Comparison of ENCODE assay signal across 9 mouse cellular contexts in the genomic region with DNA sequence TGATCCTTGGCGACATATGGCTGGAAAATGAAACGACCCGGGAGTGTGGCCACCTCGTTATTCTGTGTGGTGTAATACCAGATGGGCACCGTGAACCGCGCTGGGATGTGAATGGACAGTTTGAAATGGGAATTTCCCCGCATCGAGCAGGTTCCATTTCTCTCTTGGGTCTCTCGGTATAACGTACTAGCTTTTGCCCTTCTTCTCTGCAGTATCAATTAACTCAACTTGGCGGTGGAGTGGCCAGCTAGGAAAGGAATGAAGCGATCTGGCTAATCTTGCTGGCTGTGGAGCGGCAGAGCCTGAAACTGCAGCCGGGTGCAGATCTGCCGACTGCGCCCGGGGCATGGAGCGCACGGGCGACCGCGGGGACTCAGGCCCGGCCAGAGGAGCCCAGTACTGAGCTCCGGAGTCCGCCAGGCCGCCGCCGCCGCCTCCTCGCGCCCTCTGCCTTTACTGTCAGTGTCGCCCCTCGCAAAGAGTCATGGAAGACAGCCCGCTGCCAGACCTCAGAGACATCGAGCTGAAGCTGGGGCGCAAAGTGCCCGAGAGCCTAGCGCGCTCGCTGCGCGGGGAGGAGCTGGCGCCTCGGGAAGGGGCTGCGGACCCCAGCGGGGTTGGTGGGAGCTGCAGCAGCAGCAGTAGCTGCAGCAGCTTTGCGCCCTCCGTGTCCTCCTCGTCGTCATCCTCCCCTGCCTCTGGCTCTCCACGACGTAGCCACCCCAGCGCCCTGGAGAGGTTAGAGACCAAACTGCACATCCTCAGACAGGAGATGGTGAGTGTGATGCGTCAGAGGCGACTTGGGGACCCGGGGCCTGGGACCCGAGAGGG. TPM values are rescaled to one million over a fixed set of nuclear protein-coding genes. Genes with fewer than 3 reads are reported as not detected.
A peak's percentile ranks its signal among the peaks of the same experiment; 100 is the strongest.
DNase-seq lines count a peak whose midpoint lies in the region; ATAC-seq and TF ChIP-seq lines count a peak whose summit lies in the region.
"Had no signal": no experiment of that assay in that cellular context is flagged by ENCODE, and none has a peak within 500 bp of the region (broad histone marks: within the 10 kb centered on the region; RNA-seq: fewer than 3 reads in every experiment).

No protein-coding gene starts in this region.

- H3K27me3 ChIP-seq in forebrain, embryonic 15.5 days = no peaks in the 10 kb centered on the region
- no peaks in the 10 kb centered on the region for H3K27me3 ChIP-seq in lung, embryonic 14.5 days (ENCODE audit: insufficient read depth, low read length)

- ATAC-seq in cerebellum, adult (ENCODE audit: insufficient number of reproducible peaks, low FRiP score, low TSS enrichment) = peak; percentile 74
- ATAC-seq in forebrain, embryonic 15.5 days (replicated peaks) = peak; percentile 89
- ATAC-seq in lung, embryonic 14.5 days (ENCODE audit: insufficient read depth) = peak; percentile 75
- no peak for ATAC-seq in inflammation-experienced regulatory T-cells, adult 6 months

- no peak for TF ChIP-seq CTCF in lung, embryonic 14.5 days (IDR thresholded peaks at IDR 0.05; ENCODE audit: low read depth)

- under 1% methylated on average over 58 of the region's 58 CpGs for WGBS in forebrain, embryonic 15.5 days
- WGBS in lung, embryonic 14.5 days = 0% methylated on average over 58 of the region's 58 CpGs

- H3K9me3 ChIP-seq in forebrain, embryonic 15.5 days = no peaks in the 10 kb centered on the region
- no peaks in the 10 kb centered on the region for H3K9me3 ChIP-seq in lung, embryonic 14.5 days (ENCODE audit: low read depth, low read length)

- peak; percentile 71 for DNase-seq in Muller cell, postnatal 12 days (ENCODE audit: inconsistent ontology term)
- peak; percentile 48 to 56 for DNase-seq in heart, postnatal 10 days
- peak; percentile 48 to 59 for DNase-seq in layer of hippocampus, adult 18-20 months (ENCODE audit: low spot score in 2 of 2)
- peak; percentile 69 for DNase-seq in lung, embryonic 14.5 days
- peak; percentile 85 for DNase-seq in retina, postnatal 1 day

- peak overlapping the region; percentile 94 for H3K4me2 ChIP-seq in forebrain, embryonic 15.5 days (replicated peaks)
- H3K4me2 ChIP-seq in lung, embryonic 14.5 days = peak overlapping the region; percentile 82

- peak overlapping the region; percentile 91 for H3K27ac ChIP-seq in forebrain, embryonic 15.5 days (replicated peaks)
- peak overlapping the region; percentile 93 for H3K27ac ChIP-seq in lung, embryonic 14.5 days (ENCODE audit: low read depth)

- H3K4me1 ChIP-seq in forebrain, embryonic 15.5 days = peaks cover 12% of the 10 kb centered on the region
- H3K4me1 ChIP-seq in lung, embryonic 14.5 days (ENCODE audit: insufficient read depth) = no peaks in the 10 kb centered on the region; the same call in 1 of the 2 replicates

- peak overlapping the region; percentile 89 for H3K4me3 ChIP-seq in forebrain, embryonic 15.5 days
- H3K4me3 ChIP-seq in lung, embryonic 14.5 days (ENCODE audit: low read depth, low read length) = peak overlapping the region; percentile 69

- H3K9ac ChIP-seq in forebrain, embryonic 15.5 days (replicated peaks) = peak overlapping the region; percentile 76
- peak overlapping the region; percentile 75 for H3K9ac ChIP-seq in lung, embryonic 14.5 days

- intact Hi-C loops in heart, postnatal 10 days (cut with DNase I) = loop anchor here (2.0 to 5.0 kb wide), 2 partner anchors 30 to 266 kb away; no protein-coding TSS in a partner anchor

- no peaks in the 10 kb centered on the region for H3K36me3 ChIP-seq in forebrain, embryonic 15.5 days
- no peaks in the 10 kb centered on the region for H3K36me3 ChIP-seq in lung, embryonic 14.5 days (ENCODE audit: insufficient read depth)

RNA-seq across cellular contexts. Expression of gene Lurap1l, which starts 0.6 kb away (rescaled TPM):
- 4.6 and 4.9 TPM in 2 replicates for polyA plus RNA-seq in forebrain, embryonic 15.5 days (2015; fragmentation: Nextera tagmentation; extraction: Ambion mirVana)
- 1 to 10 TPM; 3.3 to 4.2 TPM for total RNA-seq in heart, postnatal 10 days (2021)
- 10 to 100 TPM; 27.3 to 37.6 TPM for total RNA-seq in layer of hippocampus, adult 18-20 months (2021)
- polyA plus RNA-seq in lung, embryonic 14.5 days (2014; fragmentation: Nextera tagmentation; extraction: Ambion mirVana) = 25.9 and 26.4 TPM in 2 replicates
- not detected for polyA plus RNA-seq in inflammation-experienced regulatory T-cells, adult 6 months (2017; shearing (Covaris generic))
- total RNA-seq: common myeloid progenitor, adult 5-6 weeks had no signal
